Mouse (Mus musculus) cerebellum, adult 2 months (tissue): ENCODE results near the gene 2410004P03Rik.

Source experiments
- CTCF ChIP-seq: fragments of 200-500 bp; IDR thresholded peaks from 2 replicates; pipeline ENCODE4 v1.5.1; 2011; ENCODE audit warnings: low read depth, mild to moderate bottlenecking, control low read depth, low read length, moderate library complexity, borderline replicate concordance; ENCODE audit not compliant: insufficient read depth
- POLR2A ChIP-seq: fragments of 200-500 bp; IDR thresholded peaks from 2 replicates; pipeline ENCODE4 v1.6.1; 2011; ENCODE audit warnings: low read length, control low read depth, borderline replicate concordance; ENCODE audit not compliant: insufficient read depth

- TF ChIP-seq POLR2A, result no peak
- no peak for TF ChIP-seq CTCF
Observed at GRCm38 (mm10) chr12:17058490-17058889, 47.0 kb upstream of the 2410004P03Rik start.
